Mouse (Mus musculus) forebrain, embryonic 16.5 days (tissue): ENCODE measurements at regions not wholly inside any gene's neighbourhood (a gene's known extent, or its start where the extent isn't known, plus 50 kb on each side); places are given as distances from the start of the nearest gene placed in this dataset.
A peak's percentile ranks its signal among the peaks of the same experiment; 100 is the strongest.

Source experiments
- ATAC-seq: fragments of 200-750 bp; cut with Nextera tagmentation; 2 replicates; pipeline ENCODE4 v1.8.0; 2017; ENCODE audit warnings: mild to moderate bottlenecking, moderate library complexity
- H3K27ac ChIP-seq: fragments of 300-500 bp; sonication (generic); 2 replicates; pipeline ENCODE4 v1.5.1; 2014; ENCODE audit warnings: low read length, control low read depth
- H3K27me3 ChIP-seq: fragments of 300-500 bp; sonication (generic); replicated peaks from 2 replicates; pipeline ENCODE4 v1.6.1; 2014; ENCODE audit warnings: low read length; ENCODE audit not compliant: control insufficient read depth, insufficient read depth
- H3K36me3 ChIP-seq: fragments of 300-500 bp; sonication (generic); 2 replicates; pipeline ENCODE4 v1.6.1; 2014; ENCODE audit not compliant: control insufficient read depth, insufficient read depth
- H3K4me1 ChIP-seq: fragments of 300-500 bp; sonication (generic); replicated peaks from 2 replicates; pipeline ENCODE4 v1.6.1; 2014; ENCODE audit warnings: low read length; ENCODE audit not compliant: control insufficient read depth, insufficient read depth
- H3K4me2 ChIP-seq: fragments of 300-500 bp; sonication (generic); 2 replicates; pipeline ENCODE4 v1.6.1; 2014; ENCODE audit warnings: mild to moderate bottlenecking, low read length, control low read depth
- H3K4me3 ChIP-seq: fragments of 300-500 bp; sonication (generic); replicated peaks from 2 replicates; pipeline ENCODE4 v1.5.1; 2014; ENCODE audit warnings: mild to moderate bottlenecking, low read length, control low read depth
- H3K9ac ChIP-seq: fragments of 300-500 bp; sonication (generic); replicated peaks from 2 replicates; pipeline ENCODE4 v1.6.1; 2014; ENCODE audit warnings: low read depth, low read length, control low read depth
- H3K9me3 ChIP-seq: fragments of 300-500 bp; sonication (generic); 2 replicates; pipeline ENCODE4 v1.6.1; 2016; ENCODE audit warnings: low read length; ENCODE audit not compliant: control insufficient read depth
- WGBS: fragments of 180-500 bp; shearing (Covaris S2); extraction: QIAGEN DNeasy Blood & Tissue Kit; methylation state at CpG from one replicate; pipeline ENCODE4 v1.1.7; 2014; 5-methylcytosine and 5-hydroxymethylcytosine counted together

GRCm38 (mm10) chr14:61971100-61972088 lies 321.0 kb upstream of the Rnaseh2b start:
- no peaks in the 10 kb centered on the region for H3K36me3 ChIP-seq
- no peak overlapping the region for H3K4me2 ChIP-seq
- no peaks in the 10 kb centered on the region for H3K27me3 ChIP-seq
- H3K27ac ChIP-seq: no peak overlapping the region
- WGBS: 82% methylated on average over 14 of the region's 14 CpGs
- ATAC-seq: no peak
- no peaks in the 10 kb centered on the region for H3K9me3 ChIP-seq
- H3K4me1 ChIP-seq: 0 out of 2 replicates have a peak, but pooled peaks cover 4% of the 10 kb centered on the region
- H3K9ac ChIP-seq: no peak overlapping the region
- H3K4me3 ChIP-seq: no peak overlapping the region

- Histone ChIP-seq H3K9ac (no peak overlapping the region), H3K4me1 (0 out of 2 replicates have a peak, but pooled peaks cover 4% of the 10 kb centered on the region), H3K9me3 (no peaks in the 10 kb centered on the region), H3K27me3 (no peaks in the 10 kb centered on the region), H3K4me2 (no peak overlapping the region), H3K27ac (no peak overlapping the region), H3K4me3 (no peak overlapping the region), H3K36me3 (no peaks in the 10 kb centered on the region)
- WGBS: 42% methylated on average over 6 of the region's 6 CpGs
- no peak for ATAC-seq
Observed at GRCm38 (mm10) chr14:61975301-61975732, 317.1 kb upstream of the Rnaseh2b start.

- 74% methylated on average over 3 of the region's 3 CpGs for WGBS
- H3K4me3 ChIP-seq: no peak overlapping the region
- ATAC-seq: no peak
- no peaks in the 10 kb centered on the region for H3K36me3 ChIP-seq
- H3K4me2 ChIP-seq: no peak overlapping the region
- H3K27me3 ChIP-seq: no peaks in the 10 kb centered on the region
- H3K27ac ChIP-seq: no peak overlapping the region
- no peak overlapping the region for H3K9ac ChIP-seq
- H3K9me3 ChIP-seq: peaks cover 4% of the 10 kb centered on the region
- no peaks in the 10 kb centered on the region for H3K4me1 ChIP-seq
Observed at GRCm38 (mm10) chr14:61980581-61980980, 311.8 kb upstream of the Rnaseh2b start.

GRCm38 (mm10) chr14:61985575-61985974 lies 306.8 kb upstream of the Rnaseh2b start:
- Histone ChIP-seq H3K27me3 (no peaks in the 10 kb centered on the region), H3K4me2 (no peak overlapping the region), H3K9me3 (peaks cover 4% of the 10 kb centered on the region), H3K4me1 (no peaks in the 10 kb centered on the region), H3K36me3 (no peaks in the 10 kb centered on the region), H3K4me3 (no peak overlapping the region), H3K9ac (no peak overlapping the region), H3K27ac (no peak overlapping the region)
- WGBS: 73% methylated on average over 3 of the region's 3 CpGs
- no peak for ATAC-seq

- WGBS: 53% methylated on average over 13 of the region's 13 CpGs
- ATAC-seq: peak; percentile 66
Observed at GRCm38 (mm10) chr14:61986203-61986602, 306.2 kb upstream of the Rnaseh2b start.

GRCm38 (mm10) chr14:61995253-61995652 lies 297.1 kb upstream of the Rnaseh2b start:
- Histone ChIP-seq H3K4me2 (no peak overlapping the region), H3K4me3 (no peak overlapping the region), H3K4me1 (no peaks in the 10 kb centered on the region), H3K27ac (no peak overlapping the region), H3K9me3 (no peaks in the 10 kb centered on the region), H3K36me3 (no peaks in the 10 kb centered on the region; the same call in 1 of the 2 replicates), H3K27me3 (no peaks in the 10 kb centered on the region), H3K9ac (no peak overlapping the region)
- 87% methylated on average over 1 of the region's 1 CpGs for WGBS
- ATAC-seq: no peak

More at GRCm38 (mm10) chr14:61986203-61986602, 306.2 kb upstream of the Rnaseh2b start:
- Histone ChIP-seq H3K27ac (no peak overlapping the region), H3K4me3 (no peak overlapping the region), H3K4me1 (no peaks in the 10 kb centered on the region), H3K9me3 (peaks cover 4% of the 10 kb centered on the region), H3K36me3 (no peaks in the 10 kb centered on the region), H3K27me3 (no peaks in the 10 kb centered on the region), H3K4me2 (no peak overlapping the region), H3K9ac (no peak overlapping the region)

- no peaks in the 10 kb centered on the region for H3K9me3 ChIP-seq
- H3K4me2 ChIP-seq: no peak overlapping the region
- no peak overlapping the region for H3K9ac ChIP-seq
- no peak overlapping the region for H3K4me3 ChIP-seq
- H3K27ac ChIP-seq: no peak overlapping the region
- H3K4me1 ChIP-seq: peaks cover 4% of the 10 kb centered on the region
- no peaks in the 10 kb centered on the region; the same call in 1 of the 2 replicates for H3K36me3 ChIP-seq
- ATAC-seq: no peak
- H3K27me3 ChIP-seq: no peaks in the 10 kb centered on the region
Observed at GRCm38 (mm10) chr14:61997736-61998135, 294.7 kb upstream of the Rnaseh2b start.

GRCm38 (mm10) chr14:61998259-61998658 lies 294.1 kb upstream of the Rnaseh2b start:
- H3K36me3 ChIP-seq: no peaks in the 10 kb centered on the region; the same call in 1 of the 2 replicates
- H3K27me3 ChIP-seq: no peaks in the 10 kb centered on the region
- no peak overlapping the region for H3K9ac ChIP-seq
- 92% methylated on average over 3 of the region's 3 CpGs for WGBS
- H3K4me1 ChIP-seq: peaks cover 9% of the 10 kb centered on the region
- H3K27ac ChIP-seq: no peak overlapping the region
- H3K4me3 ChIP-seq: no peak overlapping the region
- H3K9me3 ChIP-seq: no peaks in the 10 kb centered on the region
- H3K4me2 ChIP-seq: no peak overlapping the region
- ATAC-seq: no peak

GRCm38 (mm10) chr14:62001481-62001949 lies 290.9 kb upstream of the Rnaseh2b start:
- no peak overlapping the region for H3K4me3 ChIP-seq
- no peak for ATAC-seq
- no peaks in the 10 kb centered on the region for H3K27me3 ChIP-seq
- no peak overlapping the region for H3K9ac ChIP-seq
- WGBS: 29% methylated on average over 7 of the region's 7 CpGs
- no peaks in the 10 kb centered on the region; the same call in 1 of the 2 replicates for H3K36me3 ChIP-seq
- H3K4me2 ChIP-seq: no peak overlapping the region
- H3K9me3 ChIP-seq: no peaks in the 10 kb centered on the region
- no peak overlapping the region; the same call in 1 of the 2 replicates for H3K27ac ChIP-seq
- peaks cover 14% of the 10 kb centered on the region for H3K4me1 ChIP-seq
